Mouse (Mus musculus) hindbrain, postnatal 0 days (tissue): ENCODE measurements at regions not wholly inside any gene's neighbourhood (a gene's known extent, or its start where the extent isn't known, plus 50 kb on each side); places are given as distances from the start of the nearest gene placed in this dataset.

Experiments
- ATAC-seq: fragments of 200-750 bp; cut with Nextera tagmentation; 2 replicates; pipeline ENCODE4 v1.8.0; 2017; ENCODE audit warnings: mild to moderate bottlenecking, moderate TSS enrichment, moderate library complexity
- DNase-seq: peaks from one replicate; pipeline ENCODE4 v3.0.0-alpha.2; 2015; ENCODE audit warnings: low spot score
- H3K27ac ChIP-seq: fragments of 300-500 bp; sonication (generic); 2 replicates; pipeline ENCODE4 v1.5.1; 2014; ENCODE audit warnings: mild to moderate bottlenecking
- H3K27me3 ChIP-seq: fragments of 300-500 bp; sonication (generic); 2 replicates; pipeline ENCODE4 v1.6.1; 2014; ENCODE audit warnings: low read length, mixed read lengths; ENCODE audit not compliant: insufficient read depth
- H3K36me3 ChIP-seq: fragments of 300-500 bp; sonication (generic); 2 replicates; pipeline ENCODE4 v1.6.1; 2014; ENCODE audit warnings: low read length, mixed read lengths; ENCODE audit not compliant: insufficient read depth
- H3K4me1 ChIP-seq: fragments of 300-500 bp; sonication (generic); 2 replicates; pipeline ENCODE4 v1.6.1; 2014; ENCODE audit warnings: antibody characterized with exemption, low read length, mixed read lengths; ENCODE audit not compliant: insufficient read depth
- H3K4me2 ChIP-seq: fragments of 300-500 bp; sonication (generic); 2 replicates; pipeline ENCODE4 v1.6.1; 2014; ENCODE audit warnings: low read depth, mild to moderate bottlenecking, low read length, moderate library complexity, mixed read lengths
- H3K4me3 ChIP-seq: fragments of 300-500 bp; sonication (generic); 2 replicates; pipeline ENCODE4 v1.5.1; 2014; ENCODE audit warnings: low read length
- H3K9ac ChIP-seq: fragments of 300-500 bp; sonication (generic); replicated peaks from 2 replicates; pipeline ENCODE4 v1.6.1; 2014; ENCODE audit warnings: mild to moderate bottlenecking, low read length, moderate library complexity, mixed read lengths
- H3K9me3 ChIP-seq: fragments of 300-500 bp; sonication (generic); 2 replicates; pipeline ENCODE4 v1.6.1; 2016; ENCODE audit warnings: low read length, mixed read lengths
- CTCF ChIP-seq: IDR thresholded peaks from 2 replicates; pipeline ENCODE4 v1.5.1; 2016; ENCODE audit warnings: antibody characterized with exemption, control low read depth, low read depth
- WGBS: fragments of 180-500 bp; shearing (Covaris S2); extraction: QIAGEN DNeasy Blood & Tissue Kit; methylation state at CpG from one replicate; pipeline ENCODE4 v1.1.7; 2014; 5-methylcytosine and 5-hydroxymethylcytosine counted together

- H3K9me3 ChIP-seq: no peaks in the 10 kb centered on the region
- no peak for TF ChIP-seq CTCF
- H3K4me1 ChIP-seq: no peaks in the 10 kb centered on the region; the same call in 1 of the 2 replicates
- no peak overlapping the region for H3K27ac ChIP-seq
- no peaks in the 10 kb centered on the region for H3K27me3 ChIP-seq
- H3K9ac ChIP-seq: no peak overlapping the region
- ATAC-seq: no peak
- WGBS: 93% methylated on average over 7 of the region's 7 CpGs
- H3K4me2 ChIP-seq: no peak overlapping the region
- H3K4me3 ChIP-seq: no peak overlapping the region
- DNase-seq: no peak
- no peaks in the 10 kb centered on the region for H3K36me3 ChIP-seq
These were observed 99.2 kb downstream of the Bms1 start for GRCm38 (mm10) chr6:118320021-118320525.

DNA sequence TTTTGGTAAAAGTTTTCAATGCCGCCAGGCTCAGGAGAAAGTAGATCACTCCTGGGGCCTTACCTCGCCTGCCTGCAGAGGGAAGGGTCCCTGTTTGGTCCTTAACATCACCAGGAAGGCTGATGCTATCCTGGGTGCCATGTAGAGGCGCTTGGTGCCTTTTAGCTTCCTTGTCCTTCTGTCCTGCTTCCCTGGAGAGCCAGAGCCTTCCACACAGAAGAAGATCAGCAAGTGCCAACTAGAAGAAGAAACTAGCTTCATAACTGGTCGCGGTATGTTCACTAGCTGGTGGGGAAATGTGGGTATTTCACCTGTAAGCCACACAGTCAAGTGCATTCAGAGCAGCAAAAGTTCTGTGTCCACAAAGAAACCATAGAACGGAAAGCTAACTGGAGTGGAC is 103.4 kb downstream of the Bms1 start:
- TF ChIP-seq CTCF: no peak
- no peak overlapping the region for H3K4me2 ChIP-seq
- H3K27me3 ChIP-seq: no peaks in the 10 kb centered on the region
- H3K9me3 ChIP-seq: no peaks in the 10 kb centered on the region
- no peaks in the 10 kb centered on the region for H3K36me3 ChIP-seq
- DNase-seq (no peak), ATAC-seq (no peak)
- H3K27ac ChIP-seq: no peak overlapping the region
- no peaks in the 10 kb centered on the region for H3K4me1 ChIP-seq
- H3K9ac ChIP-seq: no peak overlapping the region
- WGBS: 89% methylated on average over 6 of the region's 6 CpGs
- no peak overlapping the region for H3K4me3 ChIP-seq

- Histone ChIP-seq H3K4me2 (no peak overlapping the region), H3K9me3 (no peaks in the 10 kb centered on the region), H3K4me1 (no peaks in the 10 kb centered on the region), H3K9ac (no peak overlapping the region), H3K4me3 (no peak overlapping the region), H3K27ac (no peak overlapping the region), H3K27me3 (no peaks in the 10 kb centered on the region), H3K36me3 (no peaks in the 10 kb centered on the region)
- DNase-seq (no peak), ATAC-seq (no peak)
- 29% methylated on average over 13 of the region's 13 CpGs for WGBS
- TF ChIP-seq CTCF: no peak
These were observed 104.2 kb downstream of the Bms1 start for GRCm38 (mm10) chr6:118314941-118315687.

GRCm38 (mm10) chr6:118311081-118311480 is 108.2 kb downstream of the Bms1 start:
- no peaks in the 10 kb centered on the region for H3K36me3 ChIP-seq
- no peaks in the 10 kb centered on the region for H3K9me3 ChIP-seq
- no peak overlapping the region for H3K4me3 ChIP-seq
- 72% methylated on average over 9 of the region's 9 CpGs for WGBS
- H3K4me1 ChIP-seq: no peaks in the 10 kb centered on the region
- H3K27me3 ChIP-seq: no peaks in the 10 kb centered on the region
- H3K27ac ChIP-seq: no peak overlapping the region
- DNase-seq (no peak), ATAC-seq (no peak)
- H3K4me2 ChIP-seq: no peak overlapping the region
- no peak overlapping the region for H3K9ac ChIP-seq
- TF ChIP-seq CTCF: no peak

GRCm38 (mm10) chr6:118309923-118310322 is 109.4 kb downstream of the Bms1 start:
- no peaks in the 10 kb centered on the region for H3K27me3 ChIP-seq
- TF ChIP-seq CTCF: no peak
- no peak overlapping the region for H3K27ac ChIP-seq
- H3K9me3 ChIP-seq: no peaks in the 10 kb centered on the region
- no peak for ATAC-seq
- H3K4me2 ChIP-seq: no peak overlapping the region
- H3K36me3 ChIP-seq: no peaks in the 10 kb centered on the region
- no peaks in the 10 kb centered on the region for H3K4me1 ChIP-seq
- H3K9ac ChIP-seq: no peak overlapping the region
- no peak overlapping the region for H3K4me3 ChIP-seq
- 67% methylated on average over 2 of the region's 2 CpGs for WGBS
- DNase-seq: no peak

DNA sequence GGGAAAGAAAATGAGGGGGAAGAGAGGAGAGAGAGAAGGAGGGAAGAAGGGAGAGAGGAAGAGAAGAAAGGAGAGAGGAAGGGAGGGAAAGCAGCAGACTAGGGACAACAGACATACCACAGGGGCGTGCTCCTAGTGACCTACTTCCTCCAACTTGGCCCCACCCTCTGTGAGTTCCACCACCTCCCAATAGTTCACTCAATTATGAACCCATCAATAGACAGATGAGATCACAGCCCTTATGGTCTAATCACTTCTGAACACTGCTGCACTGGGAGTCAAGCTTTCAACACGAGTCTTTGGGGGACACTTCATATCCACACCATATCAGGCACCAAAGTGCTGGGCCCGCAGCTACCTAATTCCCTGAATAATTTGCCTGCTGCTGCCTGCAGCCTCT is 110.7 kb downstream of the Bms1 start:
- WGBS: 75% methylated on average over 3 of the region's 3 CpGs
- TF ChIP-seq CTCF: no peak
- ATAC-seq: no peak

DNA sequence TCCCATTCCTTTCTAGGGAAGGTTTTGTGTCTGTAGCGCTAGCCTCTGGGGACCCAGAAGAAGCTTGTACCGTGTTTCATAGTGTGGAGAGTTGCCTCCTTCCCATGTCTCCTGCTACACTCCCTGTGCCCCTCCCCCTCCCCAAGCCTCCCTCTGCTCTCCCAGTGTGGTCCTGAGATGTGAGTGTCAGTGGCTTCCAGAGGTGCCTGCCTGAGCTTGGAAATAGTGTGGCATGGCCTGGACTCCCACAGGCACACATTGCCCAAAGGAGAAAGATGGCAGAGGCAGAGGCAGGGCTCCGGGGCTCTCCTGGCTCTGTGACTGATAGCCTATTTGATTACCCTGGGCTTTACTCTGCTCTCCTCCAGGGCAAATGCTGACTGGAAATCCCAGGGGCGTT is 110.0 kb upstream of the Ret start:
- H3K4me3 ChIP-seq: no peak overlapping the region
- no peaks in the 10 kb centered on the region for H3K36me3 ChIP-seq
- no peaks in the 10 kb centered on the region for H3K27me3 ChIP-seq
- H3K27ac ChIP-seq: no peak overlapping the region
- no peak for TF ChIP-seq CTCF
- no peak overlapping the region for H3K4me2 ChIP-seq
- H3K4me1 ChIP-seq: no peaks in the 10 kb centered on the region
- 55% methylated on average over 4 of the region's 4 CpGs for WGBS
- ATAC-seq: no peak
- DNase-seq: no peak
- no peaks in the 10 kb centered on the region for H3K9me3 ChIP-seq
- no peak overlapping the region for H3K9ac ChIP-seq

More for the DNA sequence above, 110.7 kb downstream of the Bms1 start:
- no peak overlapping the region for H3K4me2 ChIP-seq
- no peak overlapping the region for H3K9ac ChIP-seq
- no peaks in the 10 kb centered on the region for H3K36me3 ChIP-seq
- no peak overlapping the region for H3K27ac ChIP-seq
- no peaks in the 10 kb centered on the region for H3K27me3 ChIP-seq
- H3K4me3 ChIP-seq: no peak overlapping the region
- no peaks in the 10 kb centered on the region for H3K4me1 ChIP-seq
- H3K9me3 ChIP-seq: no peaks in the 10 kb centered on the region
- DNase-seq: no peak
